Mouse (Mus musculus): ENCODE results near the gene Hoxb9.

The Hoxb9 gene

GRCm38 (mm10) chr11:96309288-96309687 is 38.0 kb downstream of the Hoxb9 start:
- in situ Hi-C loops (cut with MboI; ENCODE audit: unreplicated experiment in 2 of 2): no loop called here

- in situ Hi-C loops (cut with MboI; ENCODE audit: unreplicated experiment in 2 of 2): no loop called here
Observed at GRCm38 (mm10) chr11:96310183-96310938, 39.1 kb downstream of the Hoxb9 start.

- in situ Hi-C loops (cut with MboI; ENCODE audit: unreplicated experiment in 2 of 2): no loop called here
Observed at GRCm38 (mm10) chr11:96311097-96311496, 39.8 kb downstream of the Hoxb9 start.

- in situ Hi-C loops (cut with MboI; ENCODE audit: unreplicated experiment in 2 of 2): no loop called here
Observed at GRCm38 (mm10) chr11:96311520-96312417, 40.5 kb downstream of the Hoxb9 start.

GRCm38 (mm10) chr11:96313134-96313533 is 41.9 kb downstream of the Hoxb9 start:
- in situ Hi-C loops (cut with MboI; ENCODE audit: unreplicated experiment in 2 of 2): no loop called here

- in situ Hi-C loops (cut with MboI; ENCODE audit: unreplicated experiment in 2 of 2): no loop called here
Observed at GRCm38 (mm10) chr11:96313806-96314428, 42.7 kb downstream of the Hoxb9 start.

GRCm38 (mm10) chr11:96314671-96315343 is 43.5 kb downstream of the Hoxb9 start:
- in situ Hi-C loops (cut with MboI; ENCODE audit: unreplicated experiment in 2 of 2): no loop called here

GRCm38 (mm10) chr11:96315344-96315681 is 44.1 kb downstream of the Hoxb9 start:
- in situ Hi-C loops (cut with MboI; ENCODE audit: unreplicated experiment in 2 of 2): no loop called here

GRCm38 (mm10) chr11:96316696-96317607 is 45.7 kb downstream of the Hoxb9 start:
- in situ Hi-C loops (cut with MboI; ENCODE audit: unreplicated experiment in 2 of 2): no loop called here

- in situ Hi-C loops (cut with MboI; ENCODE audit: unreplicated experiment in 2 of 2): no loop called here
Observed at GRCm38 (mm10) chr11:96317608-96318367, 46.5 kb downstream of the Hoxb9 start, which contains the start of gene Hoxb4. Hoxb4 (plus strand) TSS chr11:96318267.

GRCm38 (mm10) chr11:96318368-96319070 is 47.3 kb downstream of the Hoxb9 start:
- in situ Hi-C loops (cut with MboI; ENCODE audit: unreplicated experiment in 2 of 2): no loop called here

GRCm38 (mm10) chr11:96319071-96319902 is 48.0 kb downstream of the Hoxb9 start:
- in situ Hi-C loops (cut with MboI; ENCODE audit: unreplicated experiment in 2 of 2): no loop called here

- in situ Hi-C loops (cut with MboI; ENCODE audit: unreplicated experiment in 2 of 2): no loop called here
Observed at GRCm38 (mm10) chr11:96319910-96320309, 48.7 kb downstream of the Hoxb9 start.

- in situ Hi-C loops (cut with MboI; ENCODE audit: unreplicated experiment in 2 of 2): no loop called here
Observed at GRCm38 (mm10) chr11:96320688-96321087, 49.4 kb downstream of the Hoxb9 start.

- in situ Hi-C loops (cut with MboI; ENCODE audit: unreplicated experiment in 2 of 2): no loop called here
Observed at GRCm38 (mm10) chr11:96321846-96322245, 50.6 kb downstream of the Hoxb9 start.

GRCm38 (mm10) chr11:96322738-96323137 is 51.5 kb downstream of the Hoxb9 start:
- in situ Hi-C loops (cut with MboI; ENCODE audit: unreplicated experiment in 2 of 2): no loop called here

GRCm38 (mm10) chr11:96323154-96323553 is 51.9 kb downstream of the Hoxb9 start, which contains the start of gene Hoxb3:
Hoxb3 (plus strand) TSS chr11:96323326.
- in situ Hi-C loops (cut with MboI; ENCODE audit: unreplicated experiment in 2 of 2): no loop called here
